Comparison of ENCODE assay signal across 9 mouse cellular contexts in genomic region chr4:155746036-155746548, GRCm38 (mm10).
"Had no signal": no experiment of that assay in that cellular context is flagged by ENCODE, and none has a peak within 500 bp of the region (broad histone marks: within the 10 kb centered on the region; RNA-seq: fewer than 3 reads in every experiment).

No protein-coding gene starts in this region.

- H3K9ac ChIP-seq: limb, embryonic 15.5 days; liver, embryonic 13.5 days; liver, postnatal 0 days; neural tube, embryonic 12.5 days had no signal

- H3K4me1 ChIP-seq: limb, embryonic 15.5 days; liver, embryonic 13.5 days; neural tube, embryonic 12.5 days had no signal

- H3K9me3 ChIP-seq: limb, embryonic 15.5 days; liver, embryonic 13.5 days; neural tube, embryonic 12.5 days had no signal

- H3K27ac ChIP-seq: limb, embryonic 15.5 days; liver, embryonic 13.5 days; neural tube, embryonic 12.5 days; stomach, postnatal 0 days had no signal

- H3K4me3 ChIP-seq: limb, embryonic 15.5 days; liver, embryonic 13.5 days; neural tube, embryonic 12.5 days had no signal

- ATAC-seq: liver, postnatal 0 days had no signal

- H3K27me3 ChIP-seq: limb, embryonic 15.5 days; liver, embryonic 13.5 days; neural tube, embryonic 12.5 days had no signal

- DNase-seq: kidney, postnatal 14 days; liver, embryonic 13.5 days; liver, postnatal 0 days; midbrain, embryonic 14.5 days; thymus, adult 18-20 months; thymus, postnatal 14 days had no signal

- H3K4me2 ChIP-seq: limb, embryonic 15.5 days; liver, embryonic 13.5 days; neural tube, embryonic 12.5 days had no signal
